Mouse (Mus musculus): ENCODE measurements around the gene Otof. TPM values are rescaled to one million over a fixed set of nuclear protein-coding genes. Genes with fewer than 3 reads are reported as not detected.

Gene Otof
- polyA plus RNA-seq, 1 experiment from 2014 or later, result 0.20 TPM

DNA sequence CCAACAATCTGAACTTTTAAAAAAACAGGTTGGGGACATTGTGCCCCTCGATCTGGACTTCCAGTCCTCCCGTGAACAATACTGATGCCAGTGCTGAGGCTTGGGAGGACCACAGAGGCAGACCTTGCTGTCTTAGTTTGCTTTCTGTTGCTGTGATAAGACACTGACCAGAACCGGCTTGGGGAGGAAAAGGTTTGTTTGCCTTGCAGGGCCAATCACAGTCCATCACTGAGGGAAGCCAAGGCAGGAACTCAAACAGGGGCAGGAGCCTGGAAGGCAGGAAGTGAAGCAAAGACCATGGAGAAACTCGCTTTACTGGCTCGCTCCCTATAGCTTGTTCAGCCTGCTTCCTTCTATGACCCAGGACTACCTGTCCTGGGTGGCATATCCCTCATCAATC, 10.4 kb upstream of the Otof start:
- WGBS, result 81% methylated on average over 5 of the region's 5 CpGs
- H3K9me3 ChIP-seq, result no peaks in the 10 kb centered on the region

DNA sequence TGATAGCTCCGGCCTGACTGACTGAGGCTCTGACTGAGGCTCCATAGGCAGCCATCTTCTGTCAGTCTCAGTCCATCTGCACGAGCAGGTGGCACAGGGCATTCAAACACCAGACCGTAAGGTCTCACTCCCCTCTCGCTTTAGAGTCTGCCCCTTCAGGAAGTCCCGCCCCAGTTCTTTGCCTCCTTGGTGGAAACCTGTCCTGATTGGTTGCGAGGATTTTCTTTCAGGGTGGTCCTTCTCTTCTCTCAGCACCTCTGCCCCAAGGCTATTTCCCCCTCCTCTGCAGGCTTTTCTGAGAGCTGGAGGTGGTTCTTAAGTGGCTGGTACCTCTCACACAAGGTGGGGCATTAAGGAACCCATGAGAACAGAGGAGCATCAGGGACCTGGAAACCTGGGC, 8.7 kb upstream of the Otof start:
- Histone ChIP-seq H3K4me2 (replicated peaks) (no peak overlapping the region), H3K36me3 (no peaks in the 10 kb centered on the region), H3K27me3 (replicated peaks) (peaks cover 13% of the 10 kb centered on the region), H3K4me3 (no peak overlapping the region), H3K9ac (no peak overlapping the region), H3K9me3 (no peaks in the 10 kb centered on the region), H3K27ac (no peak overlapping the region), H3K4me1 (peaks cover 11% of the 10 kb centered on the region)
- WGBS, result 59% methylated on average over 6 of the region's 6 CpGs
- ATAC-seq (ENCODE audit: low FRiP score, low read depth), result no peak

More for the DNA sequence above, 10.4 kb upstream of the Otof start:
- no peaks in the 10 kb centered on the region for H3K36me3 ChIP-seq
- H3K27me3 ChIP-seq (replicated peaks), result peaks cover under 1% of the 10 kb centered on the region; the same call in 1 of the 2 replicates
- no peak overlapping the region for H3K9ac ChIP-seq
- no peaks in the 10 kb centered on the region; the same call in 1 of the 2 replicates for H3K4me1 ChIP-seq
- no peak overlapping the region for H3K27ac ChIP-seq
- no peak for ATAC-seq (ENCODE audit: low FRiP score, low read depth)
- no peak overlapping the region for H3K4me3 ChIP-seq
- H3K4me2 ChIP-seq (replicated peaks), result no peak overlapping the region

DNA sequence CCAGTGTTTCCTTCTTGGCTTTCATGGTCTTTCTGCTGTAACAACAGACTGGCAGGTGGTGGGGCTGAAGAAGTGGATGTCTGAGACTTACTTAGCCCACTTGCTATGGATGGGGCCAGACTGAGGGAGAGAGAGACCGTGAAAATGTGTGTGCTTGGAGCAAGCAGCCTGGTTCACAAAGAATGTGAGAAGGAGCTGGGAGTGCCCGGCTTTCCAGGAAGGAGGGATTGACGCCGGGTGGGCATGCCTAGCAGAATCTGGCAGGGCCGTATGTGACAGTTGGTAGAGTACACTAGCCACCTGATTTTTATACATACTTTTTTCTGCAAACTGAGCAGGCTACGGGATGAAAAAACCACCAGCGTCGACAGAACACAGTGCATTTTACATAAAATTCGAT, 4.6 kb upstream of the Otof start:
- Histone ChIP-seq H3K4me2 (replicated peaks) (peak overlapping the region; percentile 56), H3K27me3 (replicated peaks) (peaks cover 20% of the 10 kb centered on the region), H3K4me1 (peaks cover 19% of the 10 kb centered on the region), H3K9ac (no peak overlapping the region), H3K27ac (no peak overlapping the region), H3K4me3 (peak overlapping the region; percentile 7), H3K36me3 (no peaks in the 10 kb centered on the region), H3K9me3 (no peaks in the 10 kb centered on the region)
- ATAC-seq (ENCODE audit: low FRiP score, low read depth), result no peak
- WGBS, result 43% methylated on average over 9 of the region's 9 CpGs

DNA sequence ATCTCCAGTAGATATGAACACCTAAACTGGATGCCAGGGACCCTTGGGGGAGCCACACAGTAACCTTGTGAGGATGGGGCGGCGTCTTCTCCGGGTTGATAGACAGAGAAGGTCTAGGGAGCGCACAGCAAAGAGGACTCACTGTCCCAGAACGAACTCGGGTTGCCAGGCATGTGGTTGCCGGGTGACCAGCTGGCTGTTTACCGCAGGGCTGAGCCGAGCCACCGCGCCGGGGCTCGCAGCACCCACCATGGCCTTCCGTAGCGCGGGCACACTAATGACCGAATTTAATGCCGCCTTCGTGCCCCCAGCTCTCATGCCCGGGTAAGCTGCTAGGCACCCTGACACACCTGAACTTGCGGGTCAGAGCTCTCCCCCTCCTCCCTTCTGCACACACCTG, 4.1 kb upstream of the Otof start, which contains the start of gene 1700001C02Rik:
Gene 1700001C02Rik (plus strand): TSS at position 187 of the 400 bp plus-strand sequence.
- 13% methylated on average over 21 of the region's 21 CpGs for WGBS
- peak within 1 kb of the TSS; percentile 7 for H3K4me3 ChIP-seq
- H3K9me3 ChIP-seq, result no peaks in the 10 kb centered on the region
- peak; percentile 60; the same call in 1 of the 2 replicates for ATAC-seq (ENCODE audit: low FRiP score, low read depth)
- peaks cover 21% of the 10 kb centered on the region for H3K27me3 ChIP-seq (replicated peaks)
- H3K4me1 ChIP-seq, result peaks cover 19% of the 10 kb centered on the region
- H3K27ac ChIP-seq, result no peak within 1 kb of the TSS
- no peak within 1 kb of the TSS for H3K9ac ChIP-seq
- peak within 1 kb of the TSS; percentile 56 for H3K4me2 ChIP-seq (replicated peaks)
- no peaks in the 10 kb centered on the region for H3K36me3 ChIP-seq

DNA sequence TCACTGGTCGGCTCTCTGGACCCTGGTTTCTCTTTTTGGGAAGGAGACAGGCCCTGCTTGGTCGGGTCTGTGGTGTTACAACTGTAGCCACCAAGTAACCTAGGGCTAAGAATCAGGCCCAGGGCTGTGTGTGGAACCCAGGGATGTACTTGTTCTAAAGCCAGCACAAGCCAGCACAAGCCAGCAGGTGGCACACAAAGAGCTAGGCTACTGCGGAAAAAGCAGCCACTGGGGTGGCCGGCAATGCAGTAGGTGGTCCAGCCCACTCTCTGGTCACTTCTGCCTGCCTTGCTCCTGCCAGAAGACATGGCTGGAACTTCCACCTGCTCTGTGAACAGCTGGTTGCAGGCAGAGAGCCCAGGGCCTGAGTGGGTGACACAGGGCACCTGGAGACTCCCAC, 1.6 kb downstream of the Otof start:
- Histone ChIP-seq H3K27ac (no peak overlapping the region), H3K9ac (no peak overlapping the region), H3K27me3 (replicated peaks) (peaks cover 9% of the 10 kb centered on the region), H3K4me3 (no peak overlapping the region), H3K9me3 (no peaks in the 10 kb centered on the region), H3K4me1 (peaks cover 11% of the 10 kb centered on the region), H3K4me2 (replicated peaks) (no peak overlapping the region), H3K36me3 (no peaks in the 10 kb centered on the region)
- 48% methylated on average over 4 of the region's 4 CpGs for WGBS
- ATAC-seq (ENCODE audit: low FRiP score, low read depth), result no peak

DNA sequence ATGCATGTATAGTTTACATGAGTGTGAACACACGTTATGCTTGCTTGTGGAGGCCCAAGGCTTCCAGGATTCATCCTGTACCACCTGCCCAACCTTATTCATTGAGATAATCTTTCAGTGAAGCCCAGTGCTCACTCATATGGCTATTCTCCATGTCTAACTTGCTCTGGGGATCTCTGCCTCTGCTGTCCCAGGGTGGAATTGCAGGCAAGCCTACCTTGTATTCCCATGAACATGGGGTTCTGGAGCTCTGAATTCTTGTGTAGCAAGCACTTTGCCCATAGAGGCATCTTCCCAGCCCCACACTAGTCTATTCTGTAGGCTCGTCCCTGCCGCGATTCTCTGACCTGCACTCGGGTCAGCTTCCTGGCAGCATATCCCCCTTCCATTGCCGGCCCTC, 5.7 kb downstream of the Otof start:
- Histone ChIP-seq H3K4me1 (peaks cover 3% of the 10 kb centered on the region; the same call in 1 of the 2 replicates), H3K36me3 (no peaks in the 10 kb centered on the region), H3K27ac (no peak overlapping the region), H3K27me3 (replicated peaks) (0 out of 2 replicates have a peak, but pooled peaks cover 2% of the 10 kb centered on the region), H3K4me3 (no peak overlapping the region), H3K4me2 (replicated peaks) (no peak overlapping the region), H3K9me3 (no peaks in the 10 kb centered on the region), H3K9ac (no peak overlapping the region)
- no peak for ATAC-seq (ENCODE audit: low FRiP score, low read depth)
- 58% methylated on average over 6 of the region's 6 CpGs for WGBS

DNA sequence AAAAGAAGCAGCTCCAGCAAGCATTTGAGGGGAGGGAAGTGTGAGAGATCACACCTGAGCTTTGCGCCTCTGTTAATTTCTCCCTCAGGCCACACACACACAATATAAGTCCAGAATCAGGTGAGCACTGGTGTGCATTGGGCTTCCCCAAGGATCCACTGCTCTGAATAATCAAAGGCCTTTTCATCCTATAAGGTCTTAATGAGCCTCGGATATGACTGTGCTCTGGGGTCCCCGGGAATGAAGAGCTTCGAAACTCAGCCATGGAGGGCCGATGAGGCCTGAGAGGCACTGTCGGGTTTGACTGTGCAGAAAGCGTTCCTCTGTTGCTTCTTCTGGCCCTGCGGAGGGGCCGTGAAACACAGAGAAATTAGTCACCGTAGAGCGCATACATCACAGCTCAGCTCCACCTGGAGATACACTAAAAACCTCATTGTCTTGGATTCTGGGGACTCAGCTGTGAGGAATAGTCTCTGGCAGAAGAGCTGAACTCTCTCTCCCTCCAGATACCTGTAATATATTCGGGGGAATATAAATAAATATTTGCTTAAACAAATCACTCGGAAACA, 17.3 kb downstream of the Otof start:
- H3K4me2 ChIP-seq (replicated peaks), result no peak overlapping the region
- no peak overlapping the region for H3K9ac ChIP-seq
- no peak overlapping the region for H3K27ac ChIP-seq
- WGBS, result 81% methylated on average over 13 of the region's 13 CpGs
- no peaks in the 10 kb centered on the region for H3K36me3 ChIP-seq
- no peaks in the 10 kb centered on the region for H3K4me1 ChIP-seq
- no peak for ATAC-seq (ENCODE audit: low FRiP score, low read depth)
- H3K27me3 ChIP-seq (replicated peaks), result no peaks in the 10 kb centered on the region
- H3K4me3 ChIP-seq, result no peak overlapping the region
- no peaks in the 10 kb centered on the region for H3K9me3 ChIP-seq

DNA sequence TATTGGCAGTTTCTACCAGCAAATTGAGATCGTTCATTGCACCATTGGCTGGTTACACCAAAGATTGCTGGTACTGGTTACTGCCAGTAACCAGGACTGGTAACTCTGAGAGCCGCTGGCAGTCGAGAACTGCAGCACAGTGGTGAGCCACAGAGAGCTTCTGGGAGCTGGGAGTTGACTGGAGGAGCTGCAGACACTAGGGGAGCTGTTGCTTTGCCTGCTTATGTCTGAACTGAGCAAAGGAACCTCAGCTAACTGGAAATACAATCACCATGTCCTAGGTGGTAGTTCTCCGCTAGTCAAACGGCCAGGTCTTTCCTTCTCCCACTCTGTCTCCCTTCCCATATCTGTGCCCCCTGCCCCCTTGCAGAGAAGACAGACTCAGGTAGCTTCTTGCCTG, 19.5 kb downstream of the Otof start:
- no peaks in the 10 kb centered on the region for H3K4me1 ChIP-seq
- no peak overlapping the region for H3K4me3 ChIP-seq
- H3K9ac ChIP-seq, result no peak overlapping the region
- H3K27ac ChIP-seq, result no peak overlapping the region
- no peaks in the 10 kb centered on the region for H3K36me3 ChIP-seq
- no peak for ATAC-seq (ENCODE audit: low FRiP score, low read depth)
- no peaks in the 10 kb centered on the region for H3K27me3 ChIP-seq (replicated peaks)
- H3K4me2 ChIP-seq (replicated peaks), result no peak overlapping the region
- no peaks in the 10 kb centered on the region for H3K9me3 ChIP-seq
- 70% methylated on average over 5 of the region's 5 CpGs for WGBS

DNA sequence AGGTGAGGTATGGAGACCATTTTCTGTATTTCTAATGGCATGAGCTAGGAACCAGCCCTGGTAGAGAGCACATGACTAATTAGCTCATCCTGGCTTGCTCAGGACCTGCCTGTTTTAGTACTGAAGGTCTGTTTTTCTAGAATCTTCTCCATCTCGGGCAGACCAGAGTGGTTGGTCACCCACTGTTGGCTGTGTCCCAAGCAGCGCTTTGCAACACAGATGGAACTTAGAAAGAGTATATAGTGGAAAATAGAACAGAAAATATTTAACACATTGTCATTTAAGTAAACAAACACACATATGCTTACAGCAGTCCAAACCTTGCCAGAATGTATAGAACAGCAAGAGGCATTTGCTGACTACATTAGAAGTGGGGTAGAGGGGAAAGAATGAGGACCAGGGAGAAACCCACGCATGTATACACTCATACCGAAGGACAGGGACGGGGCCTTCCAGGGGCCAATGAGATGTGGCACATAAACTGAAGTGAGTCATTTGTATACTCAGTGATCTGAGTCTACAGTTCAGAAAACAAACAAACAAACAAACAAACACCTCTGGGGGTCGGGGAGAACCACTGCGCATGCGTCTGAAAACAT, 21.3 kb downstream of the Otof start:
- Histone ChIP-seq H3K4me2 (replicated peaks) (no peak overlapping the region), H3K4me1 (no peaks in the 10 kb centered on the region), H3K9me3 (no peaks in the 10 kb centered on the region), H3K4me3 (no peak overlapping the region), H3K36me3 (no peaks in the 10 kb centered on the region), H3K27me3 (replicated peaks) (no peaks in the 10 kb centered on the region), H3K27ac (no peak overlapping the region), H3K9ac (no peak overlapping the region)
- no peak for ATAC-seq (ENCODE audit: low FRiP score, low read depth)
- WGBS, result 91% methylated on average over 8 of the region's 8 CpGs

DNA sequence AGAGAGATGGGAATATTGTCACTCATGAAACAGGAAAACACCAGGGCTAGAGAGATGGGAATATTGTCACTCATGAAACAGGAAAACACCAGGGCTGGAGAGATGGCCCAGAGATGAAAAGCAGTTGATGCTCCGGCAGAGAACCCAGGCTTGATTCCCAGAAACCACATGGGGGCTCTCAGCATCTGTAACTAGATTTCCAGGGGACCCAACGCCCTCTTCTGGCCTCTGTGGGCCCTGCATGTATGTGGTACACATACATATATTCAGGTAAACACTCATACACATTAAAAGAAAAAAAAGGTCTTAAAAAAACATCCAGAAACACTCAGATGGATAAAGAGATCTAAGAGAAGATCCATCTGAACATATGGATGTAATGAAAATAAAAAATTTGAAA, 22.8 kb downstream of the Otof start:
- Histone ChIP-seq H3K9me3 (no peaks in the 10 kb centered on the region), H3K27ac (no peak overlapping the region), H3K27me3 (replicated peaks) (no peaks in the 10 kb centered on the region), H3K4me2 (replicated peaks) (no peak overlapping the region), H3K4me3 (no peak overlapping the region), H3K4me1 (no peaks in the 10 kb centered on the region), H3K9ac (no peak overlapping the region), H3K36me3 (no peaks in the 10 kb centered on the region)
- 57% methylated on average over 2 of the region's 2 CpGs for WGBS
- ATAC-seq (ENCODE audit: low FRiP score, low read depth), result no peak

DNA sequence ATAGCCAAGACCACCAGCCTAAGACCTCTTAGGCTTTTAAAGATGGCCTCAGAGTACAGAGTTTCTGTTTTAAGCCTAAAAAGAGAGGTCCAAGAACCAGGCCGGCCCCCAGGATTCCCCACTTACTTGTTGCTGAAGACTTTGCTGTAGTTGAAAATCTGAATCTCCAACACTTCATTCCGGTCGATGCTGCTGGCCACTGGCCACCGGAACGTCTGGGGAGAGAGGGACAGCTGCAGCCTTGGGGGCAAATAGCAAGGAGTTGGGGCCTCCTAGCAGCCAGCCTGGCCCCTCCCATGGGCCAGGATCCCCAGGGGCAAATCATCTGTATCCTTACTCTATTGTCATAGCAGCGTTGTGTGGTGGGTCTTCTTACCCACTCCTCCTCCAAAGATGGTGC, 34.3 kb downstream of the Otof start:
- H3K36me3 ChIP-seq, result no peaks in the 10 kb centered on the region
- H3K27ac ChIP-seq, result no peak overlapping the region
- no peak for ATAC-seq (ENCODE audit: low FRiP score, low read depth)
- H3K4me3 ChIP-seq, result no peak overlapping the region
- no peaks in the 10 kb centered on the region for H3K4me1 ChIP-seq
- WGBS, result 87% methylated on average over 6 of the region's 6 CpGs
- no peaks in the 10 kb centered on the region for H3K9me3 ChIP-seq
- no peaks in the 10 kb centered on the region for H3K27me3 ChIP-seq (replicated peaks)
- H3K4me2 ChIP-seq (replicated peaks), result no peak overlapping the region
- H3K9ac ChIP-seq, result no peak overlapping the region

DNA sequence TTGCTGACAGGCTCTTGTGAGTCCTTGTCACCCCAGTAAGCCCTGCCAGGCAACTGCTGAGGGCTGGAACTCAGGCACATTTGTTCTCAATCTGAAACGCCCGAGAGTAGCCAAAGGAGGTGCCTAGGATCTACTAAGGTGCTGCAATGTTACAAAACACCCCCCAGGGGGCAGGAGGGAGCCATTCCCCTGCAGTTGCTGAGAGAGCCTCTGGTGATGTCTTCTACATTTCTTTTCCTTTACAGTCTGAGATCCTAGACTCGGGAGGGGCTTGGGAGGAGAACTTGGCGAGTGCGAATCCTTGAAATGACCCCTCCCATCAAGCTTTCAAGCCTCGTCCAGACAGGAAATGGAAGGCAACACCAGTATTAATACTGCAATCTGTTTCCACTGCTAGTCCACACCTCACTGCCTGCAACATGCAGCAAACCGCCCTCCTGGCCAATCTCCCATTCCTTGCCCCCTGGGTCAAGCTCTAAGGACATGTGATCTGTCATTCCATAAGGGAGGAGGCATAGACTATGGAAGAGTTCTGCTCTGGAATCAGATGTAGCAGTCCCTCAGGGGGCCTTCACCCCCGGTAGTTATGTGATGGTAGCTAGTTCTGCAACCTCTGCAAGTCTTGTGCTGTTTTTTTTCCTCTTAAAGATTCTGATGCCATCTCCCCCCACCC, 38.0 kb downstream of the Otof start:
- no peak for ATAC-seq (ENCODE audit: low FRiP score, low read depth)
- Histone ChIP-seq H3K4me3 (no peak overlapping the region), H3K9me3 (no peaks in the 10 kb centered on the region), H3K9ac (no peak overlapping the region), H3K36me3 (no peaks in the 10 kb centered on the region), H3K27ac (no peak overlapping the region), H3K27me3 (replicated peaks) (no peaks in the 10 kb centered on the region), H3K4me1 (no peaks in the 10 kb centered on the region), H3K4me2 (replicated peaks) (no peak overlapping the region)
- 34% methylated on average over 8 of the region's 8 CpGs for WGBS

All from neural tube, embryonic 12.5 days (tissue).